Mouse (Mus musculus): ENCODE results near the gene Lrrc74b. TPM values are rescaled to one million over a fixed set of nuclear protein-coding genes. Genes with fewer than 3 reads are reported as not detected.

The Lrrc74b gene
- polyA plus RNA-seq, 1 experiment from 2014 or later: 0.38 TPM

Other genes starting within 250 kb of the Lrrc74b start
- gene Serpind1, start 229.9 kb downstream of the Lrrc74b start, polyA plus RNA-seq (2015; fragmentation: Nextera tagmentation; extraction: Ambion mirVana): 1.4 and 2.1 TPM in 2 replicates
- 25.4 and 31.8 TPM in 2 replicates for gene Snap29, start 155.3 kb downstream of the Lrrc74b start, polyA plus RNA-seq (2015; fragmentation: Nextera tagmentation; extraction: Ambion mirVana)
- gene Pi4ka, start 154.9 kb downstream of the Lrrc74b start, polyA plus RNA-seq (2015; fragmentation: Nextera tagmentation; extraction: Ambion mirVana): 67.4 and 70.4 TPM in 2 replicates
- gene Crkl, start 109.3 kb downstream of the Lrrc74b start, polyA plus RNA-seq (2015; fragmentation: Nextera tagmentation; extraction: Ambion mirVana): 104 and 122 TPM in 2 replicates
- gene Aifm3, start 71.6 kb downstream of the Lrrc74b start, polyA plus RNA-seq (2015; fragmentation: Nextera tagmentation; extraction: Ambion mirVana): 9.5 and 12.6 TPM in 2 replicates
- gene Lztr1, start 52.6 kb downstream of the Lrrc74b start, polyA plus RNA-seq (2015; fragmentation: Nextera tagmentation; extraction: Ambion mirVana): 130 and 150 TPM in 2 replicates
- 66.3 and 66.5 TPM in 2 replicates for gene Thap7, start 30.1 kb downstream of the Lrrc74b start, polyA plus RNA-seq (2015; fragmentation: Nextera tagmentation; extraction: Ambion mirVana)
- 1.5 and 1.6 TPM in 2 replicates for gene P2rx6, start 638 bp upstream of the Lrrc74b start, polyA plus RNA-seq (2015; fragmentation: Nextera tagmentation; extraction: Ambion mirVana)
- 35.0 and 44.5 TPM in 2 replicates for gene Slc7a4, start 22.0 kb upstream of the Lrrc74b start, polyA plus RNA-seq (2015; fragmentation: Nextera tagmentation; extraction: Ambion mirVana)
- 33.4 and 38.3 TPM in 2 replicates for gene Smpd4, start 58.1 kb upstream of the Lrrc74b start, polyA plus RNA-seq (2015; fragmentation: Nextera tagmentation; extraction: Ambion mirVana)
- 5.5 and 7.7 TPM in 2 replicates for gene Ccdc74a, start 85.2 kb upstream of the Lrrc74b start, polyA plus RNA-seq (2015; fragmentation: Nextera tagmentation; extraction: Ambion mirVana)
- 41.9 and 50.1 TPM in 2 replicates for gene Med15, start 171.6 kb upstream of the Lrrc74b start, polyA plus RNA-seq (2015; fragmentation: Nextera tagmentation; extraction: Ambion mirVana)
- gene Klhl22, start 198.4 kb upstream of the Lrrc74b start, polyA plus RNA-seq (2015; fragmentation: Nextera tagmentation; extraction: Ambion mirVana): 76.1 and 89.5 TPM in 2 replicates
- 0.99 and 1.4 TPM in 2 replicates for gene Scarf2, start 236.0 kb upstream of the Lrrc74b start, polyA plus RNA-seq (2015; fragmentation: Nextera tagmentation; extraction: Ambion mirVana)

Measured in forebrain, embryonic 16.5 days (tissue).